Mouse (Mus musculus) thymus, adult 2 months (tissue): ENCODE measurements at regions not wholly inside any gene's neighbourhood (a gene's known extent, or its start where the extent isn't known, plus 50 kb on each side); places are given as distances from the start of the nearest gene placed in this dataset.
"Not testable (repeated sequence)": the region's sequence is repeated elsewhere in the genome, so short reads cannot be mapped to it uniquely, and the experiment has no call there.

ENCODE experiments used
- DNase-seq: peaks from one replicate; pipeline ENCODE4 v3.0.0; 2021
- H3K27ac ChIP-seq: fragments of 200-500 bp; 2 replicates; pipeline ENCODE4 v1.5.1; 2012; ENCODE audit warnings: low read length, control low read depth; ENCODE audit not compliant: control insufficient read depth, insufficient read depth
- H3K27me3 ChIP-seq: fragments of 200-500 bp; 2 replicates; pipeline ENCODE4 v1.6.1; 2012; ENCODE audit warnings: mild to moderate bottlenecking, low read length, moderate library complexity, mixed read lengths; ENCODE audit not compliant: control insufficient read depth, insufficient read depth
- H3K36me3 ChIP-seq: fragments of 200-500 bp; 2 replicates; pipeline ENCODE4 v1.6.1; 2012; ENCODE audit warnings: mild to moderate bottlenecking, low read length, moderate library complexity; ENCODE audit not compliant: control insufficient read depth, insufficient read depth
- H3K4me1 ChIP-seq: fragments of 200-500 bp; replicated peaks from 2 replicates; pipeline ENCODE4 v1.6.1; 2012; ENCODE audit warnings: low read length; ENCODE audit not compliant: control insufficient read depth, insufficient read depth
- H3K4me3 ChIP-seq: fragments of 200-500 bp; 2 replicates; pipeline ENCODE4 v1.5.1; 2012; ENCODE audit warnings: mild to moderate bottlenecking, low read length, control low read depth, moderate library complexity; ENCODE audit not compliant: control insufficient read depth, insufficient read depth
- CTCF ChIP-seq: fragments of 200-500 bp; IDR thresholded peaks from 2 replicates; pipeline ENCODE4 v1.5.1; 2012; ENCODE audit warnings: mild to moderate bottlenecking, control low read depth, low read length, moderate library complexity, borderline replicate concordance; ENCODE audit not compliant: control insufficient read depth, poor library complexity, insufficient read depth; ENCODE audit errors: extremely low read depth
- POLR2A ChIP-seq: fragments of 200-500 bp; IDR thresholded peaks from 2 replicates; pipeline ENCODE4 v1.6.1; 2012; ENCODE audit warnings: mild to moderate bottlenecking, low read length, control low read depth, moderate library complexity; ENCODE audit not compliant: control insufficient read depth, poor library complexity, insufficient read depth; ENCODE audit errors: extremely low read depth
- WGBS: fragments of 180-500 bp; shearing (Covaris S2); methylation state at CpG from one replicate; pipeline ENCODE4 v1.1.7; 2018; 5-methylcytosine and 5-hydroxymethylcytosine counted together

- not testable (repeated sequence) for DNase-seq, H3K27ac ChIP-seq, H3K27me3 ChIP-seq, H3K4me3 ChIP-seq, H3K4me1 ChIP-seq, H3K36me3 ChIP-seq
- 97% methylated on average over 16 of the region's 16 CpGs for WGBS
These were observed 74.2 kb upstream of the Cdh13 start for GRCm38 (mm10) chr8:118209301-118209700.

- Histone ChIP-seq H3K27me3 (no peaks in the 10 kb centered on the region), H3K36me3 (no peaks in the 10 kb centered on the region), H3K4me3 (no peak overlapping the region), H3K27ac (no peak overlapping the region), H3K4me1 (no peaks in the 10 kb centered on the region)
- 94% methylated on average over 6 of the region's 6 CpGs for WGBS
- no peak for DNase-seq
- no peak for TF ChIP-seq CTCF
- no peak for TF ChIP-seq POLR2A
These were observed 92.7 kb upstream of the Cdh13 start for GRCm38 (mm10) chr8:118190866-118191265.

GRCm38 (mm10) chr8:118189226-118189625, 94.3 kb upstream of the Cdh13 start:
- no peaks in the 10 kb centered on the region for H3K36me3 ChIP-seq
- no peak overlapping the region for H3K27ac ChIP-seq
- TF ChIP-seq CTCF: no peak
- TF ChIP-seq POLR2A: no peak
- H3K27me3 ChIP-seq: no peaks in the 10 kb centered on the region
- 88% methylated on average over 15 of the region's 15 CpGs for WGBS
- H3K4me3 ChIP-seq: no peak overlapping the region
- no peaks in the 10 kb centered on the region for H3K4me1 ChIP-seq
- no peak for DNase-seq

- Histone ChIP-seq H3K27ac (no peak overlapping the region), H3K27me3 (no peaks in the 10 kb centered on the region), H3K36me3 (no peaks in the 10 kb centered on the region), H3K4me3 (no peak overlapping the region), H3K4me1 (no peaks in the 10 kb centered on the region)
- WGBS: 83% methylated on average over 7 of the region's 7 CpGs
- TF ChIP-seq POLR2A (no peak), CTCF (no peak)
- no peak for DNase-seq
These were observed 114.5 kb upstream of the Cdh13 start for GRCm38 (mm10) chr8:118169001-118169413.

- H3K36me3 ChIP-seq: no peaks in the 10 kb centered on the region
- no peaks in the 10 kb centered on the region for H3K27me3 ChIP-seq
- no peak for DNase-seq
- H3K4me1 ChIP-seq: no peaks in the 10 kb centered on the region
- no peak overlapping the region for H3K4me3 ChIP-seq
- TF ChIP-seq POLR2A (no peak), CTCF (no peak)
- H3K27ac ChIP-seq: no peak overlapping the region
- WGBS: 86% methylated on average over 10 of the region's 10 CpGs
These were observed 121.4 kb upstream of the Cdh13 start for GRCm38 (mm10) chr8:118162171-118162570.

GRCm38 (mm10) chr8:118147359-118148205, 136.0 kb upstream of the Cdh13 start:
- Histone ChIP-seq H3K27ac (no peak overlapping the region), H3K4me3 (no peak overlapping the region), H3K27me3 (no peaks in the 10 kb centered on the region), H3K36me3 (no peaks in the 10 kb centered on the region), H3K4me1 (no peaks in the 10 kb centered on the region)
- DNase-seq: no peak
- TF ChIP-seq CTCF (no peak), POLR2A (no peak)
- 84% methylated on average over 10 of the region's 10 CpGs for WGBS

GRCm38 (mm10) chr8:118144546-118144945, 139.0 kb upstream of the Cdh13 start:
- WGBS: 89% methylated on average over 5 of the region's 5 CpGs
- DNase-seq: no peak
- no peak overlapping the region for H3K27ac ChIP-seq
- no peaks in the 10 kb centered on the region for H3K4me1 ChIP-seq
- no peak overlapping the region for H3K4me3 ChIP-seq
- no peaks in the 10 kb centered on the region for H3K27me3 ChIP-seq
- no peak for TF ChIP-seq CTCF
- TF ChIP-seq POLR2A: no peak
- H3K36me3 ChIP-seq: no peaks in the 10 kb centered on the region
